ENCODE assay signal across 7 mouse cellular contexts in genomic region chr17:88066799-88067198, GRCm38 (mm10). TPM values are rescaled to one million over a fixed set of nuclear protein-coding genes. Genes with fewer than 3 reads are reported as not detected.
A peak's percentile ranks its signal among the peaks of the same experiment; 100 is the strongest.
DNase-seq lines count a peak whose midpoint lies in the region; ATAC-seq lines count a peak whose summit lies in the region.

No protein-coding gene starts in this region.

- 15% methylated on average over 9 of the region's 9 CpGs for WGBS in forebrain, embryonic 12.5 days
- WGBS in limb, embryonic 15.5 days = 9% methylated on average over 9 of the region's 9 CpGs

- H3K9me3 ChIP-seq in megakaryocyte, embryonic 14.5 days = no peaks in the 10 kb centered on the region
- no peaks in the 10 kb centered on the region for H3K9me3 ChIP-seq in forebrain, embryonic 12.5 days
- H3K9me3 ChIP-seq in limb, embryonic 15.5 days = no peaks in the 10 kb centered on the region

- peak overlapping the region; percentile 54 for H3K9ac ChIP-seq in forebrain, embryonic 12.5 days
- H3K9ac ChIP-seq in limb, embryonic 15.5 days = no peak overlapping the region

- H3K4me2 ChIP-seq in forebrain, embryonic 12.5 days = peak overlapping the region; percentile 57
- H3K4me2 ChIP-seq in limb, embryonic 15.5 days = peak overlapping the region; percentile 33

- H3K36me3 ChIP-seq in megakaryocyte, embryonic 14.5 days (replicated peaks; ENCODE audit: low read length) = no peaks in the 10 kb centered on the region
- no peaks in the 10 kb centered on the region for H3K36me3 ChIP-seq in forebrain, embryonic 12.5 days (replicated peaks)
- no peaks in the 10 kb centered on the region for H3K36me3 ChIP-seq in limb, embryonic 15.5 days

- no peak for DNase-seq in layer of hippocampus, adult 9-11 months

- peak overlapping the region; percentile 98 for H3K4me3 ChIP-seq in megakaryocyte, embryonic 14.5 days (replicated peaks)
- peak overlapping the region; percentile 100 for H3K4me3 ChIP-seq in forebrain, embryonic 12.5 days (replicated peaks)
- peak overlapping the region; percentile 91 for H3K4me3 ChIP-seq in limb, embryonic 15.5 days

- H3K4me1 ChIP-seq in megakaryocyte, embryonic 14.5 days = peaks cover 17% of the 10 kb centered on the region
- H3K4me1 ChIP-seq in forebrain, embryonic 12.5 days = peaks cover 16% of the 10 kb centered on the region
- peaks cover 6% of the 10 kb centered on the region; the same call in 1 of the 2 replicates for H3K4me1 ChIP-seq in limb, embryonic 15.5 days

- peak overlapping the region; percentile 100 for H3K27ac ChIP-seq in forebrain, embryonic 12.5 days
- peak overlapping the region; percentile 100 for H3K27ac ChIP-seq in limb, embryonic 15.5 days

- H3K27me3 ChIP-seq in megakaryocyte, embryonic 14.5 days (replicated peaks) = no peaks in the 10 kb centered on the region
- H3K27me3 ChIP-seq in forebrain, embryonic 12.5 days = no peaks in the 10 kb centered on the region
- no peaks in the 10 kb centered on the region for H3K27me3 ChIP-seq in limb, embryonic 15.5 days

- no peak for ATAC-seq in megakaryocyte, adult 5-6 weeks (ENCODE audit: poor library complexity, severe bottlenecking)
- no peak for ATAC-seq in forebrain, embryonic 12.5 days (ENCODE audit: low FRiP score)
- ATAC-seq in limb, embryonic 15.5 days (ENCODE audit: insufficient number of reproducible peaks, low FRiP score, low TSS enrichment, low read depth) = no peak
- ATAC-seq in inflammation-experienced regulatory T-cells, adult 6 months = no peak
- no peak for ATAC-seq in monocyte, adult 5-6 weeks (replicated peaks; ENCODE audit: insufficient number of reproducible peaks, low FRiP score, low TSS enrichment, poor library complexity, severe bottlenecking)

RNA-seq across cellular contexts. Expression of gene Fbxo11, which starts 1.7 kb away (rescaled TPM):
- 1.1 TPM in 2 replicates for polyA plus RNA-seq in megakaryocyte, embryonic 14.5 days (2012; ENCODE audit: insufficient read depth, low replicate concordance)
- total RNA-seq in megakaryocyte, adult 5-6 weeks (2015) = 43.6 and 45.8 TPM in 2 replicates
- total RNA-seq in megakaryocyte, adult 5-6 weeks (2017) = 30.7 and 41.6 TPM in 2 replicates
- 32.2 and 39.5 TPM in 2 replicates for polyA plus RNA-seq in forebrain, embryonic 12.5 days (2016; fragmentation: Nextera tagmentation; extraction: Ambion mirVana)
- 15.7 and 18.2 TPM in 2 replicates for polyA plus RNA-seq in limb, embryonic 15.5 days (2015; fragmentation: Nextera tagmentation; extraction: Ambion mirVana)
- polyA plus RNA-seq in inflammation-experienced regulatory T-cells, adult 6 months (2017; shearing (Covaris generic)) = 10 to 100 TPM; 15.8 to 26.4 (median 17.9) TPM
- total RNA-seq in monocyte, adult 5-6 weeks (2017) = 61.8 to 82.8 TPM (median 75.5 TPM) in 3 replicates
